Mouse (Mus musculus): Measurements from ENCODE around the gene Slc44a2. TPM values are rescaled to one million over a fixed set of nuclear protein-coding genes. Genes with fewer than 3 reads are reported as not detected.
A peak's percentile ranks its signal among the peaks of the same experiment; 100 is the strongest.

Slc44a2 gene
- polyA plus RNA-seq, 1 experiment, result 505 TPM

- no peak overlapping the region for H3K4me3 ChIP-seq (ENCODE audit: control insufficient read depth, insufficient read depth, low read length)
- TF ChIP-seq CTCF (IDR thresholded peaks at IDR 0.05; ENCODE audit: borderline replicate concordance, control insufficient read depth, extremely low read depth, insufficient read depth, low read length, poor library complexity) (no peak), POLR2A (IDR thresholded peaks at IDR 0.05; ENCODE audit: control insufficient read depth, extremely low read depth, insufficient read depth, low read length, poor library complexity) (no peak)
- 23% methylated on average over 3 of the region's 3 CpGs for WGBS
Measured at GRCm38 (mm10) chr9:21379195-21379594, 58.7 kb downstream of the Slc44a2 start.

GRCm38 (mm10) chr9:21380868-21381267, 60.4 kb downstream of the Slc44a2 start:
- no peak for DNase-seq
- Histone ChIP-seq H3K27me3 (ENCODE audit: control insufficient read depth, insufficient read depth, low read length) (no peaks in the 10 kb centered on the region), H3K27ac (ENCODE audit: control insufficient read depth, insufficient read depth, low read length) (no peak overlapping the region), H3K4me1 (replicated peaks; ENCODE audit: control insufficient read depth, insufficient read depth, low read length) (peaks cover 8% of the 10 kb centered on the region), H3K36me3 (ENCODE audit: control insufficient read depth, insufficient read depth, low read length) (no peaks in the 10 kb centered on the region; the same call in 1 of the 2 replicates), H3K4me3 (ENCODE audit: control insufficient read depth, insufficient read depth, low read length) (no peak overlapping the region)
- TF ChIP-seq CTCF (IDR thresholded peaks at IDR 0.05; ENCODE audit: borderline replicate concordance, control insufficient read depth, extremely low read depth, insufficient read depth, low read length, poor library complexity) (no peak), POLR2A (IDR thresholded peaks at IDR 0.05; ENCODE audit: control insufficient read depth, extremely low read depth, insufficient read depth, low read length, poor library complexity) (no peak)

More at GRCm38 (mm10) chr9:21379195-21379594, 58.7 kb downstream of the Slc44a2 start:
- H3K27ac ChIP-seq (ENCODE audit: control insufficient read depth, insufficient read depth, low read length), result 0 out of 2 replicates have a peak overlapping the region, but pooled peaks have one; percentile 4
- peak; percentile 45 for DNase-seq
- no peaks in the 10 kb centered on the region for H3K27me3 ChIP-seq (ENCODE audit: control insufficient read depth, insufficient read depth, low read length)
- H3K4me1 ChIP-seq (replicated peaks; ENCODE audit: control insufficient read depth, insufficient read depth, low read length), result peaks cover 6% of the 10 kb centered on the region
- no peaks in the 10 kb centered on the region; the same call in 1 of the 2 replicates for H3K36me3 ChIP-seq (ENCODE audit: control insufficient read depth, insufficient read depth, low read length)

- Histone ChIP-seq H3K27me3 (ENCODE audit: control insufficient read depth, insufficient read depth, low read length) (no peaks in the 10 kb centered on the region), H3K4me3 (ENCODE audit: control insufficient read depth, insufficient read depth, low read length) (no peak overlapping the region), H3K4me1 (replicated peaks; ENCODE audit: control insufficient read depth, insufficient read depth, low read length) (peaks cover 8% of the 10 kb centered on the region), H3K27ac (ENCODE audit: control insufficient read depth, insufficient read depth, low read length) (no peak overlapping the region), H3K36me3 (ENCODE audit: control insufficient read depth, insufficient read depth, low read length) (peaks cover 11% of the 10 kb centered on the region)
- DNase-seq, result no peak
- TF ChIP-seq POLR2A (IDR thresholded peaks at IDR 0.05; ENCODE audit: control insufficient read depth, extremely low read depth, insufficient read depth, low read length, poor library complexity), result no peak
Measured at GRCm38 (mm10) chr9:21383966-21384365, 63.5 kb downstream of the Slc44a2 start.

GRCm38 (mm10) chr9:21392646-21393175, 72.2 kb downstream of the Slc44a2 start:
- Histone ChIP-seq H3K4me3 (ENCODE audit: control insufficient read depth, insufficient read depth, low read length) (no peak overlapping the region), H3K27me3 (ENCODE audit: control insufficient read depth, insufficient read depth, low read length) (no peaks in the 10 kb centered on the region), H3K36me3 (ENCODE audit: control insufficient read depth, insufficient read depth, low read length) (peaks cover 92% of the 10 kb centered on the region), H3K4me1 (replicated peaks; ENCODE audit: control insufficient read depth, insufficient read depth, low read length) (no peaks in the 10 kb centered on the region), H3K27ac (ENCODE audit: control insufficient read depth, insufficient read depth, low read length) (no peak overlapping the region)
- no peak for DNase-seq
- 98% methylated on average over 10 of the region's 10 CpGs for WGBS
- TF ChIP-seq POLR2A (IDR thresholded peaks at IDR 0.05; ENCODE audit: control insufficient read depth, extremely low read depth, insufficient read depth, low read length, poor library complexity) (no peak), CTCF (IDR thresholded peaks at IDR 0.05; ENCODE audit: borderline replicate concordance, control insufficient read depth, extremely low read depth, insufficient read depth, low read length, poor library complexity) (no peak)

- no peaks in the 10 kb centered on the region for H3K27me3 ChIP-seq (ENCODE audit: control insufficient read depth, insufficient read depth, low read length)
- 98% methylated on average over 3 of the region's 3 CpGs for WGBS
- no peak for DNase-seq
- TF ChIP-seq POLR2A (IDR thresholded peaks at IDR 0.05; ENCODE audit: control insufficient read depth, extremely low read depth, insufficient read depth, low read length, poor library complexity) (no peak), CTCF (IDR thresholded peaks at IDR 0.05; ENCODE audit: borderline replicate concordance, control insufficient read depth, extremely low read depth, insufficient read depth, low read length, poor library complexity) (no peak)
- no peak overlapping the region for H3K27ac ChIP-seq (ENCODE audit: control insufficient read depth, insufficient read depth, low read length)
- no peak overlapping the region for H3K4me3 ChIP-seq (ENCODE audit: control insufficient read depth, insufficient read depth, low read length)
- H3K4me1 ChIP-seq (replicated peaks; ENCODE audit: control insufficient read depth, insufficient read depth, low read length), result no peaks in the 10 kb centered on the region
- peaks cover 98% of the 10 kb centered on the region for H3K36me3 ChIP-seq (ENCODE audit: control insufficient read depth, insufficient read depth, low read length)
Measured at GRCm38 (mm10) chr9:21395692-21396091, 75.2 kb downstream of the Slc44a2 start.

- no peaks in the 10 kb centered on the region for H3K4me1 ChIP-seq (replicated peaks; ENCODE audit: control insufficient read depth, insufficient read depth, low read length)
- peaks cover 94% of the 10 kb centered on the region for H3K36me3 ChIP-seq (ENCODE audit: control insufficient read depth, insufficient read depth, low read length)
- WGBS, result 100% methylated on average over 3 of the region's 3 CpGs
Measured at GRCm38 (mm10) chr9:21397170-21397569, 76.7 kb downstream of the Slc44a2 start.

GRCm38 (mm10) chr9:21401042-21401441, 80.5 kb downstream of the Slc44a2 start:
- Histone ChIP-seq H3K27ac (ENCODE audit: control insufficient read depth, insufficient read depth, low read length) (no peak overlapping the region), H3K27me3 (ENCODE audit: control insufficient read depth, insufficient read depth, low read length) (no peaks in the 10 kb centered on the region), H3K4me3 (ENCODE audit: control insufficient read depth, insufficient read depth, low read length) (no peak overlapping the region), H3K4me1 (replicated peaks; ENCODE audit: control insufficient read depth, insufficient read depth, low read length) (no peaks in the 10 kb centered on the region), H3K36me3 (ENCODE audit: control insufficient read depth, insufficient read depth, low read length) (peaks cover 92% of the 10 kb centered on the region)
- WGBS, result 98% methylated on average over 9 of the region's 9 CpGs
- no peak for TF ChIP-seq CTCF (IDR thresholded peaks at IDR 0.05; ENCODE audit: borderline replicate concordance, control insufficient read depth, extremely low read depth, insufficient read depth, low read length, poor library complexity)
- TF ChIP-seq POLR2A (IDR thresholded peaks at IDR 0.05; ENCODE audit: control insufficient read depth, extremely low read depth, insufficient read depth, low read length, poor library complexity), result no peak
- no peak for DNase-seq

More at GRCm38 (mm10) chr9:21397170-21397569, 76.7 kb downstream of the Slc44a2 start:
- no peak for DNase-seq
- Histone ChIP-seq H3K27ac (ENCODE audit: control insufficient read depth, insufficient read depth, low read length) (no peak overlapping the region), H3K4me3 (ENCODE audit: control insufficient read depth, insufficient read depth, low read length) (no peak overlapping the region), H3K27me3 (ENCODE audit: control insufficient read depth, insufficient read depth, low read length) (no peaks in the 10 kb centered on the region)
- no peak for TF ChIP-seq POLR2A (IDR thresholded peaks at IDR 0.05; ENCODE audit: control insufficient read depth, extremely low read depth, insufficient read depth, low read length, poor library complexity)
- TF ChIP-seq CTCF (IDR thresholded peaks at IDR 0.05; ENCODE audit: borderline replicate concordance, control insufficient read depth, extremely low read depth, insufficient read depth, low read length, poor library complexity), result no peak

Data from thymus, adult 2 months (tissue).